Mouse (Mus musculus) limb, embryonic 11.5 days (tissue): Measurements from ENCODE around the gene Ccnl1. TPM values are rescaled to one million over a fixed set of nuclear protein-coding genes. Genes with fewer than 3 reads are reported as not detected.
A peak's percentile ranks its signal among the peaks of the same experiment; 100 is the strongest.

Experiments
- ATAC-seq: fragments of 200-750 bp; cut with Nextera tagmentation; 2 replicates; pipeline ENCODE4 v1.8.0; 2017; ENCODE audit warnings: low read depth; ENCODE audit not compliant: insufficient number of reproducible peaks, low FRiP score, low TSS enrichment
- DNase-seq: peaks from one replicate; pipeline ENCODE4 v3.0.0-alpha.2; 2015; ENCODE audit warnings: low spot score
- H3K27ac ChIP-seq: fragments of 300-500 bp; sonication (generic); replicated peaks from 2 replicates; pipeline ENCODE4 v1.5.1; 2014; ENCODE audit warnings: low read depth, mild to moderate bottlenecking, low read length
- H3K27me3 ChIP-seq: fragments of 300-500 bp; sonication (generic); 2 replicates; pipeline ENCODE4 v1.6.1; 2014; ENCODE audit warnings: mild to moderate bottlenecking, low read length, mixed read lengths; ENCODE audit not compliant: control insufficient read depth, insufficient read depth
- H3K36me3 ChIP-seq: fragments of 300-500 bp; sonication (generic); 2 replicates; pipeline ENCODE4 v1.6.1; 2014; ENCODE audit warnings: mild to moderate bottlenecking, low read length, moderate library complexity, mixed read lengths; ENCODE audit not compliant: control insufficient read depth, insufficient read depth
- H3K4me1 ChIP-seq: fragments of 300-500 bp; sonication (generic); 2 replicates; pipeline ENCODE4 v1.6.1; 2014; ENCODE audit warnings: low read length, mixed read lengths; ENCODE audit not compliant: control insufficient read depth, insufficient read depth
- H3K4me2 ChIP-seq: fragments of 300-500 bp; sonication (generic); 2 replicates; pipeline ENCODE4 v1.6.1; 2014; ENCODE audit warnings: low read depth, mild to moderate bottlenecking, moderate library complexity; ENCODE audit not compliant: severe bottlenecking
- H3K4me3 ChIP-seq: fragments of 300-500 bp; sonication (generic); 2 replicates; pipeline ENCODE4 v1.5.1; 2014; ENCODE audit warnings: low read depth, low read length
- H3K9ac ChIP-seq: fragments of 300-500 bp; sonication (generic); 2 replicates; pipeline ENCODE4 v1.6.1; 2014; ENCODE audit warnings: mild to moderate bottlenecking, low read length
- H3K9me3 ChIP-seq: fragments of 300-500 bp; sonication (generic); 2 replicates; pipeline ENCODE4 v1.6.1; 2016; ENCODE audit warnings: low read length; ENCODE audit not compliant: control insufficient read depth
- WGBS: fragments of 180-500 bp; shearing (Covaris S2); extraction: QIAGEN DNeasy Blood & Tissue Kit; methylation state at CpG from one replicate; pipeline ENCODE4 v1.1.7; 2014; 5-methylcytosine and 5-hydroxymethylcytosine counted together
- polyA plus RNA-seq: library from polyadenylated mRNA; unstranded; fragments of >200 nt; fragmentation: Nextera tagmentation; extraction: Ambion mirVana; gene quantifications from 2 replicates; pipeline ENCODE4 v1.2.1, GENCODE M21; 2014

Ccnl1 gene
- 127 and 137 TPM in 2 replicates for polyA plus RNA-seq

DNA sequence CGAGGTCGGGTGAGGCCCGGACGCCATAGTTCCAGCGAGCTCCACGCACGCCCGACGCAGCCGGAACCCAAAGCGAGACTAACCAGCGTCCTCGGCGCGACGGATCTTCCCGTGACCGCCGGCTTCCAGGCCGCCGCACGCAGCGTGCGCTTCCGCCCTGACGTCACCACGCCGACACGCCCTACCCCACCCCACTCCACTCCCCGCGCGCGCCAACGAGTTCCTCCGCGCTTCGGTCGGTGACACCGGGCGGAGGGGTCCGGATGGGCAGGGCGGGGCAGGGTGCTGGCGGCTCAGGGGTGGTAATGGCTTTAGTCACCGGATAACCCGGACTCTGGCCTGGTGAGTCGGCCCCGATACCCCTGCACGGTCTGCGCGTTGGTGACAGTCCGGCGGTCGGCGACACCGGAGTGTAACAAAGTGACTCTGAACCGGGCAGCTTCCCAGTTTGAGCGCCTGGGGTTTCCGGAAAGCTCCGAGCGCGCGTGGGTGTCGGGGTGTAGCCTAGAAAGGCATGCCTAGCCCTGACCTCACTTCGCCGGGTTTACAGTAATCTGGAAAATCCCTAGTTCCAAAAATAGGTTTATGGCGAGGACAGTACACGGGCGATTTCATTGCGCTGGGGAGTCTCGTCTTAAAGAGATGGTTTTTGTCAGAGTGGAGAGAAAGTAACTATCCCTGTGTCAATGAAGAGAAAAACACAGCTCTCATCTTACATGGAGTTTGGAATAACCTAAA, at the start of gene Ccnl1:
Gene Ccnl1 (minus strand): TSS at position 148 of the 738 bp plus-strand sequence.
- H3K4me2 ChIP-seq, result peak within 1 kb of the TSS; percentile 77
- peaks cover 5% of the 10 kb centered on the region; the same call in 1 of the 2 replicates for H3K36me3 ChIP-seq
- peak within 1 kb of the TSS; percentile 95 for H3K4me3 ChIP-seq
- peak within 1 kb of the TSS; percentile 98 for H3K9ac ChIP-seq
- peak; percentile 95 for DNase-seq
- no peaks in the 10 kb centered on the region for H3K9me3 ChIP-seq
- H3K27ac ChIP-seq, result peak within 1 kb of the TSS; percentile 99
- WGBS, result under 1% methylated on average over 70 of the region's 70 CpGs
- H3K27me3 ChIP-seq, result no peaks in the 10 kb centered on the region
- peak; percentile 94 for ATAC-seq
- peaks cover 12% of the 10 kb centered on the region; the same call in 1 of the 2 replicates for H3K4me1 ChIP-seq

- Histone ChIP-seq H3K4me1 (no peaks in the 10 kb centered on the region), H3K4me2 (no peak overlapping the region), H3K27me3 (no peaks in the 10 kb centered on the region), H3K36me3 (no peaks in the 10 kb centered on the region), H3K9me3 (peaks cover 2% of the 10 kb centered on the region; the same call in 1 of the 2 replicates), H3K27ac (no peak overlapping the region), H3K4me3 (no peak overlapping the region), H3K9ac (no peak overlapping the region)
- no peak for ATAC-seq
- WGBS, result 84% methylated on average over 4 of the region's 4 CpGs
- no peak for DNase-seq
Observed at GRCm38 (mm10) chr3:66004989-66005388, 46.9 kb upstream of the Ccnl1 start.

DNA sequence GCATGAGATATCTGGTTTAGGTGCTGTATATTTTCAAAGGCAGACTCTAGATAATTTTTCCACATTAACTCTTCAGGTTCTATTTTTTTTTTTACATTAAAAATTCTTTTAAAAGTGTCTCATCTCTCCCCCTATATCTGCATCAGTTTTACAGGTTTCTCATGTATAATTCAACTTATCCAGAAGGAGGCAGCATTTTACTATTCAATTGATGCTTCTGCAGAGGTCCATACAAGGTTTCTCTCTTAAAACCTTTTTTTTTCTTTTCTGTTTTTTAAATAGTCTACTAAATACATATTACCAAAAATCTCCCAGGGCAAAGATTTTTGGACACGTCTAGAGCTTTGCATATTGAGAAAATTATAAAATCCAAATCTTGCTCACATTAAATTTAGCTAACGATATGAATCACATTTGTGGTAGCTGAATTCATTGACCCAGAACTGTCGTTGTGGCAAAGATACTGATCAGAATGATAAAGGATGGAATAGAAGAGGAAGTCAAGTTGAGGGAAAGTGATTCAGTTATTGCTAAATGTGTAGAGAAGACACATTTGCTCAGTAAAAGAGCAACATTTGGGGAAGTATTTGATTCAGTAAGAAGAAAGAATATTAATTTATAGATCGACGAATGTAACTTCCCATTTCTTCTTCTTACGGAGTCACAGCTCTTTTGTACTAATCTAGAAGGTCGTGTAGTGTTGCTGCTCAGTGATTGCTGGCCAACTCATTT, 46.3 kb upstream of the Ccnl1 start:
- Histone ChIP-seq H3K27me3 (no peaks in the 10 kb centered on the region), H3K27ac (no peak overlapping the region), H3K4me3 (no peak overlapping the region), H3K4me1 (no peaks in the 10 kb centered on the region), H3K9me3 (peaks cover 2% of the 10 kb centered on the region; the same call in 1 of the 2 replicates), H3K4me2 (no peak overlapping the region), H3K36me3 (no peaks in the 10 kb centered on the region), H3K9ac (no peak overlapping the region)
- no peak for ATAC-seq
- 73% methylated on average over 7 of the region's 7 CpGs for WGBS
- DNase-seq, result no peak

DNA sequence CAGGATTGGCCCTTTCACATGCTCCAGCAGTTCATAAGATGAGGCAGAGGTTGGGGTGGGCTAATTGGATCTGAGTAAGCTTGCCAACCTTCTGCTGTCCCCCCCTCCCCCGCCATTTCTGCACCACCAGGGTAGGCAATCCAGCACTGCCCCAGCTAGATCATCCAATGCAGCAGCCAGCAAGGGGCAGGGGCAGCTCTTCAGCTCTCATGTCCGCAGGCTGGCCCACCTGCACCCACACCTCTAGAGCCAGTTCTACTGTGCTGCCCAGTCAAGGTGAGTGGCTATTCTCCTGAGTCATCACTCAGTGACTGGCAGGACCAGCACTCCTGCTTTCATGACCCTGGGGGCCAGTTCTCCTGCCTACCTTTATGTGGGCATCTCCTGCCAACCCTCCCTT, 42.4 kb upstream of the Ccnl1 start:
- H3K27me3 ChIP-seq, result no peaks in the 10 kb centered on the region

GRCm38 (mm10) chr3:65997360-65998008, 39.4 kb upstream of the Ccnl1 start:
- Histone ChIP-seq H3K36me3 (no peaks in the 10 kb centered on the region), H3K4me3 (no peak overlapping the region)
- 65% methylated on average over 7 of the region's 7 CpGs for WGBS

More for the DNA sequence above, 42.4 kb upstream of the Ccnl1 start:
- no peak for ATAC-seq
- no peak overlapping the region for H3K27ac ChIP-seq
- WGBS, result 77% methylated on average over 2 of the region's 2 CpGs
- H3K4me1 ChIP-seq, result no peaks in the 10 kb centered on the region; the same call in 1 of the 2 replicates
- H3K36me3 ChIP-seq, result no peaks in the 10 kb centered on the region
- no peak for DNase-seq
- H3K4me2 ChIP-seq, result no peak overlapping the region
- H3K4me3 ChIP-seq, result no peak overlapping the region
- H3K9ac ChIP-seq, result no peak overlapping the region
- H3K9me3 ChIP-seq, result peaks cover 2% of the 10 kb centered on the region; the same call in 1 of the 2 replicates

DNA sequence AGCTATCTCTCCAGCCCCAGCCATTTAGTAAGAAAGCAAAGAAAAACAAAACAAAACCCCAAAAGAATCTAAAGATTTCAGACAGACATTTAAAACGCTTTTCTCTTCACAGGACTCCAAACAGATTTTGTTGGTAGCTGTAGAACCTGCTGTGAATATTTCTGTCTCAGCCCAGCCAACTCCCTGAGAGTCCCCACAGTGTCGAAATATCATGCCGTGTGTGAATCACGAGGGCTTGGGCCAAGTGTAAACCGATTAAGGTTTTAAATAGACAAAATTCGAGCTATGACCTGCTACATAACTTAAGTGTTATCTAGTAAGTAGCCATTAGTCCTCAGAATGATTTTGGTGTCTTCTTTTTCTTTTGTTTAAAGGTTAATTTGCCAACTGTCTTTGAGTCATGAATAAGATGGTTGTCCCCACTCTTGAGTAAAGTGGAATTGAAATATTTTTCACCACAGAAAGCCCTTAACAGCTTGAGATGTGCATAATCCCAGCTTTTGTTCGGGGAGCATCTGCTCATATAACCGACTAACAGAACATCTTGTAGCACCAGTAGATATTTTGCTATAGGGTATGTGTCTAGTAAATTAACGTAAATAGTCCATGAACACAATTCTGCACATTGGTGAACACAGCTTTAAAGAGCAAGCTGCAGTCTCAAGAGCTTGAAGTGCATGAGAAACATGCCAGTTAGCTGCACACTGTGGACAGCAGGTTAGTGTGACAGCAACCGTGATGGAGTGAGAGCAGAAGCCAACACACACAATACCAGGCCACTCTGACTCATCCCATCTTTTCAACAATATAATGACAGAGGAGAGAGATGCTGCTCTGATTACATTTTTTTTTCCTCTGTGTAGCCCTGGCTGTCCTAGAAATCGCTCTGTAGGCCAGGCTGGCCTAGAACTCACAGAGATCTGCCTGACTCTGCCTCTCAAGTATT, 34.6 kb upstream of the Ccnl1 start:
- Histone ChIP-seq H3K9me3 (no peaks in the 10 kb centered on the region), H3K27ac (no peak overlapping the region), H3K4me2 (no peak overlapping the region), H3K36me3 (no peaks in the 10 kb centered on the region), H3K4me3 (no peak overlapping the region), H3K4me1 (no peaks in the 10 kb centered on the region; the same call in 1 of the 2 replicates), H3K9ac (no peak overlapping the region), H3K27me3 (no peaks in the 10 kb centered on the region)
- ATAC-seq (no peak), DNase-seq (no peak)
- WGBS, result 82% methylated on average over 11 of the region's 11 CpGs

More at GRCm38 (mm10) chr3:65997360-65998008, 39.4 kb upstream of the Ccnl1 start:
- H3K9me3 ChIP-seq, result peaks cover 2% of the 10 kb centered on the region; the same call in 1 of the 2 replicates
- DNase-seq (no peak), ATAC-seq (no peak)
- no peaks in the 10 kb centered on the region for H3K27me3 ChIP-seq
- no peak overlapping the region for H3K9ac ChIP-seq
- no peak overlapping the region for H3K27ac ChIP-seq
- H3K4me2 ChIP-seq, result no peak overlapping the region
- H3K4me1 ChIP-seq, result no peaks in the 10 kb centered on the region; the same call in 1 of the 2 replicates

GRCm38 (mm10) chr3:65990957-65991646, 33.1 kb upstream of the Ccnl1 start:
- WGBS, result 42% methylated on average over 3 of the region's 3 CpGs
- DNase-seq (no peak), ATAC-seq (no peak)
- no peaks in the 10 kb centered on the region for H3K9me3 ChIP-seq
- no peak overlapping the region for H3K4me2 ChIP-seq
- no peak overlapping the region for H3K9ac ChIP-seq
- H3K27ac ChIP-seq, result no peak overlapping the region
- H3K4me1 ChIP-seq, result no peaks in the 10 kb centered on the region
- H3K36me3 ChIP-seq, result no peaks in the 10 kb centered on the region
- no peaks in the 10 kb centered on the region for H3K27me3 ChIP-seq
- H3K4me3 ChIP-seq, result no peak overlapping the region
